Mouse (Mus musculus): ENCODE results near the gene Trim15.

Trim15 gene

DNA sequence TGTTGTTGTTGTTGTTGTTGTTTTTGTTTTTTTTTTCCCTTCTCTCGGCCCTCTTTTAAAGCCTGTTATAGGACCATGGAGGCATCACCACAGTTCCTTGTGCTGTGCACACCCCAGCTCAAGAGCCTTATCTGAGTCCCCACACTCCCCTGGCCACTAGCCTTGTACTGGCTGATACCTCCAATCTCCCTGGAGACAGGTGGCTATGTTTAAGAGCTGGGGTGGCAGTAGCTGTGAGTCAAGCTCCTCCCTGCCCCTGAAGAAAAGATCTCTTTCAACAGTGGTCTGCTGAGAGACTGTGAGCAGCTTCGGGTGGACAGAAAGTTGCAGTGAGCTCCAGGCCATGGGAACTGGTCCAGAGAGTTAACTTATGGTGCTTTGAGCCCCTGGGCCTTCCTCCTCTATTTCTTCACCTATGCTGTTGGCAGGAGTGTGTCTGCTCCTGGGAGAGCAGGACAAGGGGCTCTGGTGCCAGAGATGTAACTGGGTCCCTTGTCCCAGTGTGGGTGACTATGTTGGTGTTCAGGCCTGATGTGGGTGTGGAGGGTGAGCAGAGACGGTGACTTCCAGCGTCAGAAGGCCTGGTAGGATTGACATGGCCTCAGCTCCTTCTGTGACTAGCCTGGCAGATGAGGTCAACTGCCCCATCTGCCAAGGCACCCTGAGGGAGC is 2.4 kb upstream of the Trim15 start, which contains the start of gene Trim10:
Gene Trim10, plus strand, starts transcription at position 291 of the 671 bp plus-strand sequence.
- no peak for DNase-seq

- no peak for DNase-seq
These were observed 1.8 kb upstream of the Trim15 start for GRCm38 (mm10) chr17:36868836-36869235.

DNA sequence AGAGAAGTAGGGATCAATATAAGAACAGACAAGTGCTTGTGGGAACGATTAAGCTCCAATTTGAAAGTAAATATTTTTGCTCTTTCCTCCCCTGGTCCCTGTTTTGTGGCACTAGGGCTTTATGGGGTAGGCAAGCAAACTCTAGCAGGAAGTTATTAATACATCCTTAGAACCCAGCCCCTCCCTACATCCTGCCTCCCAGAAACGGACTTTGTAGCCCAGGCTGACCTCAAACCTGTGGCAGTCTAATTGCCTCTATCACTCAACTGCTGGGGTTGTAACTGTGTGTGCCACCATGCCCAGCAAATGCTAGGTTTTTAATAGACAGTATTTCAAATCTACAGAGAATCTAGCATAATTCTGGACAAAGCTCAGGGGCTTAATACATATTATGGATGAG is 5.3 kb downstream of the Trim15 start:
- no peak for DNase-seq

DNA sequence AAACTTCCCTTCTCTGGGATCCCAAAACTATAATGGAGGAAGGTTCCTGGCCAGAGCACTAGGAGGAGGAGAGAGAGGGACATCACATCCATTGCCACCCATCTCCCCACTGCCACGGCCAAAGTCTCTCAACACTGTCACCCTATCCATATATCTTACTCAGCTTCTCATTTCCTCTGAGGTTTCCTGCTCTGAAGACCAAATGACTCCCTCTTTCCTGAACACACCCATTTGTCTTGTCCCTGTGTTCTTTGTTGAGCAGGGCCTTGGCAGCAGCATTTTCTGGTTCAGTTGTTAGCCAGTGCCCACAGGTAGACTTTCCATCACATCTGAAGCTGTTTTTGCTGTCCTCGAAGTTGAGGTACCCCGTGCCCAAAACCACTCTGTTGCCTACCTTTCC is 8.8 kb downstream of the Trim15 start:
- DNase-seq, result no peak

DNA sequence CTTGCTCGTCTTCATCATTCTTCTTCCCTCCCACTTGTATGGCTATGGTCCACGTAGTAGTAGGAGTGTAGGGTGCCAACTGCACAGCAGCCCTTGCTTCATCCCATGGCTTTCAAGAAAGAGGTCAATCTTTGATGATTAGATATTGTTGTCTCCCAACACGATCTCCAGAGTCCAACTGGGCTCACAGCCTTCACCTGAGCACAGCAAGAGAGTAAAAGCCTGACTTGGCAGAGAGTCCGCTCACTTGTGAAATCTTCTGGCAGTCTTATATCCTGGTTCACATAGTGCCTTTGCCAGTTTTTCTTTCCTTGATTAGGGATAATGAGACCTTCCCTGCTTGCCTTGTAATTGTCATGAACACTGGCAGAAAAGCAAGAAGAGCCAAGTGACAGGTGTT is 10.8 kb downstream of the Trim15 start:
- DNase-seq, result no peak

DNA sequence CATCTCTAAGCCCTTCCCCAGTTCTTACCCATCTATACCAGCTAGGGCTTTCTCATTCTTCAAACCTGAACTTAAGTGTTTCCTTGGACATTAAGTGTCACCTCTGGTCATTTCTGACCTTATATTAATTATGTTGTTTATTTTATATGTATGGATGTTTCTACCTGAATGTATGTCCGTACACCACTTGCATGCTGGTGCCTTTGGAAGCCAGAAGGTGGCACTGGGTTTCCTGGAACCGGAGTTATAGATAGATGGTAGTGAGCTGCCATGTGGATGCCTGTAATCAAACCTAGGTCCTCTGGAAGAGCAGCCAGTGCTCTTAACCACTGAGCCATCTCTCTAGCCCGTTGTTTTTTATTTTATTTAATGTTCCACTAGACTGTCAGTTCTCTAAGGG is 11.5 kb downstream of the Trim15 start:
- no peak for DNase-seq

GRCm38 (mm10) chr17:36851627-36852026 is 15.4 kb downstream of the Trim15 start:
- no peak for DNase-seq

DNA sequence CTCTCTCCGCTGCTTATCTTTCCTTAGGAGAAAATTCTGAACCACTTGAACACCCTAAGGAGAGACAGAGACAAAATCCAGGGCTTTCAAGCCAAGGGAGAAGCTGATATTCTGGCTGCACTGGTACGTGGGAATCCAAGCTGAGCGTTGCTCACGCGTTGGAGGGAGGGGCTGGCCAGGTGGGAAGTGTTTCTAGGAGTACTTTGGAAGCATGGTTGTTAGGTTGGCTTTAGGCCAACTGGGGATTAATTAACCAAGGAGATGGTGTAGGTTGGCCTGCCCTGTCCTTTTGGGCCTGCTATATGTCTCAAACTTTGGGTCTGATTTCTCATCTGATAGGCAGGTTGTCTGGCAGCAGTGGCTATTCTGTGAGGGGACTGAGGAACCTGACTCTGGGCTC is 15.8 kb downstream of the Trim15 start:
- DNase-seq, result no peak

- no peak for DNase-seq
These were observed 17.0 kb downstream of the Trim15 start for GRCm38 (mm10) chr17:36849992-36850391.

DNA sequence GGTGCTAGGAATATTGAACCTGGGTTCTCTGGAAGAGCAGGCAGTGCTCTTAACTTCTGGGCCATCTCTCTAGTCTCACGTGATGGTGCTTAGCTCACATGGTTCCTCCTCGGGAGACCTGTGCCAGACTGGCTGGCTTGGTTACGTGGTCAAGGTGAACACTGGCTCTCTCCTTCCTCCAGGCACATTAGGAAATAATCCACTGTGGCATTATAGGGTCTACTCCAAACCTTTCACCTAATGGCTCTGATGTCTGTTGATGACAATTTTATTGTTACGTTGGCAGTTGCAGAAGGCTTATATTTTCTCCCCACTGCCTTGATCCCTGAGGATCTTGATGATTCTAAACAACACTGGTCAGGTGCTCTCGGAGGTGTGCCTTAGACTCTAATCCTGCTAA is 18.1 kb downstream of the Trim15 start:
- DNase-seq, result no peak

- DNase-seq, result no peak
These were observed 22.3 kb downstream of the Trim15 start for GRCm38 (mm10) chr17:36844725-36845124.

GRCm38 (mm10) chr17:36844286-36844719 is 22.7 kb downstream of the Trim15 start:
- DNase-seq, result peak; percentile 18

DNA sequence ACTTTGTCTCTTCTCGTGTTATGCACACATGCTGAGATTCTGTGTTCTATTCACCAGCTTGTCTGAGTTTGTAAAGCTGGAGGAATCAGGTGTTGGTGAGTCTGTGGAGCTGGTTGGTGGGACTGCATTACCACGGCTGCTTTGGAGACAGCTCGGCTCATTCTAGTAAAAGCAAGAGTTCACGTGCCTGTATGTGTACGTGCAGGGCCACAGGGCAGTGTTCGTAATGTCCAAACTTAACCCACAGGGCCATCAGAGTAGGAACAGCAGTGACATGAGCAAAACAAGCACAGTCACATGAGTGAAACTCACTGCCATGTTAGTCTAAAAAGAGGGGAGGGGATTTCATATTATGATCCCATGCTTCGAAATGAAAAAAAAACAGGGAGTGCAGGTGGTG is 23.3 kb downstream of the Trim15 start:
- DNase-seq, result no peak

- no peak for DNase-seq
These were observed 26.0 kb downstream of the Trim15 start for GRCm38 (mm10) chr17:36840961-36841445.

DNA sequence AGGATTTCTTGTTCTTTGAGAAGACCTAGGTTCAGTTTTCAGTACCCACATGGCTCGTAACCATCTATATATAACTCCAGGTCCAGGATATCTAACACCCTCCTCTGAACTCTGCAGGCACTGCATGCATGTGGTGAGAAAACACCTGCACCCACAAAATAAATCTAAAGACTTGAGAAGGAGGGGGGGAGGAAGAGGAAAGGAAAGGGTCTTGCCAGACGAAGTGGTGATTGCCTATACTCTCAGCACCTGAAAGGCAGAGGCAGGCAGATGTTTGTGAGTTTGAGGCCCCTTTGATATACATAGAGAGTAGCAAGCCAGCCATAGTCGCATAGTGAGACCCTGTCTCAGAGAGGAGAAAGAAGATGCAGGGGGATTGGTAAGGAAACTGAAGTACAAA is 27.1 kb downstream of the Trim15 start:
- DNase-seq, result no peak

DNA sequence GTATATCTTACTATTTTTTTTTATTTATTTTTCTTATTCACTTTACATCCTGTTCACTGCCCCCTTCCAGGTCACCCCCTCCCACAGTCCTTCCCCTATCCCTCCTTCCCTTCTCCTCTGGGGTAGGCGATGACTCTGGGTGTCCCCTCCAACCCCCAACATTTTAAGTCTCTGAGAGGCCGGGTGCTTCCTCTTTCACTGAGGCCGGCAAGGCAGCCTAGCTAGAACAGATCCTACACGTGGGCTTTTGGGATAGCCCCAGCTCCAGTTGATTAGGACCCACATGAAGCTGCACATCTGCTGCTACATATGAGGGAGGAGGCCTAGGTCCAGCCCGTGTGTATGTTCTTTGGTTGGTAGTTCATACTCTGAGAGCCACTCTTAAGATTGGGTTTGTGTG is 28.0 kb downstream of the Trim15 start:
- DNase-seq, result no peak

- peak; percentile 99 for DNase-seq
These were observed 29.9 kb downstream of the Trim15 start, which contains the start of gene Trim26 for GRCm38 (mm10) chr17:36836874-36837647. Trim26 (plus strand) TSS chr17:36837134.

DNA sequence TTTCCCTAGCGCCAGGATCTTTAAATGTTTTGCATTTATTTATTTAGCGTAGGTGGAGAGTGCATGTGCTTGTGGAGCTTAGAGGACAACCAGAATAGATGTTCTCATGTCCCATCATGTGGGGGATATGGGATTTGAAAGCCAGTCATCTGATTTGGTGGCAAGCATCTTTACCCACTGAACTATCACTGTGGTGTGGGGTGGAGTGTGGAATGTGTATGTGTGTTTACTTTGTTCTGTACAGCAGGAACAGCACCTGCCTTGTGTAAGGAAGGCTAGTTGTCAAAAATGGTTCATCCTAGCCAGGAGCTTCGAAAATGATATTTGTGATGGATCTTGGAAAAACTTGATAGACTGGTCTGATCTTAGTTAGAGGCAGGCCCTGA is 30.6 kb downstream of the Trim15 start:
- no peak for DNase-seq

- peak; percentile 73 for DNase-seq
These were observed 31.2 kb downstream of the Trim15 start for GRCm38 (mm10) chr17:36835591-36836426.

DNA sequence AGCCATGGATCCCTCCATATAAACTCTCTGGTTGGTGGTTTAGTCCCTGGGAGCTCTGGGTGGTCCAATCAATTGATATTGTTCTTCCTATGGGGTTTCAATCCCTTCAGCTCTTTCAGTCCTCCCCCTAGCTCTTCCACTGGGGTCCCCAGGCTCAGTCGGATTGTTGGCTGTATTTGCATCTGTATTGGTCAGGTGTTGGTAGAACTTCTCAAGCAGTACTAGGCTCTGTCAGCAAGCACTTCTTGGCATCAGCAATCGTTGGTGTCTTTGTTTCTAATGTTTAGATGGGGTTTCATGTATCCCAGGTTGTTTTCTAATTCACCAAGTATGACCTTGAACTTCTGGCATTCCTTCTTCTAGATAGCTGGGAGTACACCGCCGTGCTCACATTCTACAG is 34.3 kb downstream of the Trim15 start:
- no peak for DNase-seq

GRCm38 (mm10) chr17:36830470-36830869 is 36.5 kb downstream of the Trim15 start:
- DNase-seq, result no peak

DNA sequence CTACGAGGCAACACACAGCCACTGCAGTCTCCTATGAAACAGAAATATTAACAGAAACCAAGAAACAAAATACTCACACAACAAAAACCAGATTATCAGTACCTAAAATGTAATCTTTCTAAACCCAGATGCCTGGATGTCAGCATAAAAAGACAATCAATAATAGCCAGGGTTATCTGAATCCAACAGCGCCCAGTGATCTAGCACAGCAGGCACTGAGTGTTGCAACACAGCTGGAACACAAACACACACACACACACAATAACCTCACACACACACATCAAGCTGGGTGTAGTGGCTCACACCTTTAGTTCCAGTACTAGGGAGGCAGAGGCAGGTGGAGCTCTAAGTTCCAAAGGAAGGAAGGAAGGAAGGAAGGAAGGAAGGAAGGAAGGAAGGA is 38.5 kb downstream of the Trim15 start:
- no peak for DNase-seq

DNA sequence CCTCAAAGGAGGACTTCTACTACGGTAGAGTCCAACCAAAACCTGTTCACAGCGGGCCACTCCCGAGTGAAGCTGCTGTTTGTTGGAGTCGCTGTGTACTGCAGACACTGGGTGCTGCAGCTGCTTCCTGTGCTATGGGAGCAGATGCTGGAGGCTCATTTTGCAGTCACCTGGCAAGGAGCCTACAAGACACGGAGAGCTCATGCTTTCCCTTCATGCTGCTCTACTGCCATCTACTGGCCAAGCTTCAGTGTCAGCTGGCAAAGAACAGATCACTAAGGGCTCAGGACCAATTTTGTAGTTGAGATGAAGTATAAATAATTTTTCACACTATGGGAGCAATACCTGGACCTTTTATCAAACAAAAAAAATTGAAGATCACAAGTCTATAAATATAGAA is 41.0 kb downstream of the Trim15 start:
- peak; percentile 94 for DNase-seq

Data from kidney, adult 9 months (tissue).